Comparison of ENCODE assay signal across 8 mouse cellular contexts in genomic region chr7:27650949-27651348, GRCm38 (mm10). TPM values are rescaled to one million over a fixed set of nuclear protein-coding genes. Genes with fewer than 3 reads are reported as not detected.
A peak's percentile ranks its signal among the peaks of the same experiment; 100 is the strongest.
DNase-seq lines count a peak whose midpoint lies in the region; ATAC-seq and TF ChIP-seq lines count a peak whose summit lies in the region.

No protein-coding gene starts in this region.

- H3K27ac ChIP-seq in midbrain, embryonic 12.5 days (replicated peaks): no peak overlapping the region
- no peak overlapping the region for H3K27ac ChIP-seq in midbrain, embryonic 13.5 days
- H3K27ac ChIP-seq in intestine, postnatal 0 days (ENCODE audit: low read depth, low read length): no peak overlapping the region
- no peak overlapping the region for H3K27ac ChIP-seq in midbrain, postnatal 0 days (ENCODE audit: low read depth, low read length)
- H3K27ac ChIP-seq in stomach, embryonic 15.5 days: no peak overlapping the region

- H3K36me3 ChIP-seq in midbrain, embryonic 12.5 days: peaks cover 2% of the 10 kb centered on the region; the same call in 1 of the 2 replicates
- peaks cover 5% of the 10 kb centered on the region for H3K36me3 ChIP-seq in midbrain, embryonic 13.5 days
- H3K36me3 ChIP-seq in intestine, postnatal 0 days (ENCODE audit: control insufficient read depth, insufficient read depth): no peaks in the 10 kb centered on the region
- peaks cover 3% of the 10 kb centered on the region; the same call in 1 of the 2 replicates for H3K36me3 ChIP-seq in midbrain, postnatal 0 days (ENCODE audit: insufficient read depth, low read length)
- H3K36me3 ChIP-seq in stomach, embryonic 15.5 days: no peaks in the 10 kb centered on the region

- no peak for ATAC-seq in midbrain, embryonic 12.5 days (ENCODE audit: low FRiP score, low read depth)
- no peak for ATAC-seq in midbrain, embryonic 13.5 days
- peak; percentile 62 for ATAC-seq in intestine, postnatal 0 days
- ATAC-seq in midbrain, postnatal 0 days (ENCODE audit: low FRiP score): no peak
- ATAC-seq in stomach, embryonic 15.5 days (ENCODE audit: insufficient read depth, low FRiP score, low read depth): no peak

- intact Hi-C loops in left cerebral cortex, postnatal 36 days (cut with DNase I): loop anchor here (1.0 to 5.0 kb wide), 3 partner anchors 34 to 516 kb away; partner anchors contain the start of gene Fbl

- peaks cover 5% of the 10 kb centered on the region; the same call in 1 of the 2 replicates for H3K4me1 ChIP-seq in midbrain, embryonic 12.5 days
- H3K4me1 ChIP-seq in midbrain, embryonic 13.5 days (replicated peaks): peaks cover 25% of the 10 kb centered on the region
- no peaks in the 10 kb centered on the region for H3K4me1 ChIP-seq in intestine, postnatal 0 days (replicated peaks; ENCODE audit: control insufficient read depth, insufficient read depth, low read length)
- H3K4me1 ChIP-seq in midbrain, postnatal 0 days (ENCODE audit: insufficient read depth, low read length): 0 out of 2 replicates have a peak, but pooled peaks cover 4% of the 10 kb centered on the region
- peaks cover 10% of the 10 kb centered on the region; the same call in 1 of the 2 replicates for H3K4me1 ChIP-seq in stomach, embryonic 15.5 days

- H3K4me3 ChIP-seq in midbrain, embryonic 12.5 days: no peak overlapping the region
- no peak overlapping the region for H3K4me3 ChIP-seq in midbrain, embryonic 13.5 days (replicated peaks)
- no peak overlapping the region for H3K4me3 ChIP-seq in intestine, postnatal 0 days (ENCODE audit: low read depth, low read length)
- H3K4me3 ChIP-seq in midbrain, postnatal 0 days (ENCODE audit: low read depth, low read length): no peak overlapping the region
- no peak overlapping the region for H3K4me3 ChIP-seq in stomach, embryonic 15.5 days (replicated peaks)

- peak; percentile 87 to 93 for DNase-seq in cerebellum, postnatal 14 days
- DNase-seq in frontal cortex, postnatal 25 days (ENCODE audit: low spot score in 2 of 2): peak; percentile 58 to 76
- peak; percentile 72 for DNase-seq in left cerebral cortex, postnatal 36 days (ENCODE audit: low spot score in 2 of 2)
- peak; percentile 89 for DNase-seq in midbrain, postnatal 0 days (ENCODE audit: low spot score)

- no peaks in the 10 kb centered on the region for H3K9me3 ChIP-seq in midbrain, embryonic 12.5 days
- H3K9me3 ChIP-seq in midbrain, embryonic 13.5 days: no peaks in the 10 kb centered on the region
- no peaks in the 10 kb centered on the region for H3K9me3 ChIP-seq in intestine, postnatal 0 days (ENCODE audit: control insufficient read depth)
- no peaks in the 10 kb centered on the region for H3K9me3 ChIP-seq in midbrain, postnatal 0 days (ENCODE audit: low read length)
- no peaks in the 10 kb centered on the region for H3K9me3 ChIP-seq in stomach, embryonic 15.5 days

- WGBS in midbrain, embryonic 12.5 days: 8% methylated on average over 10 of the region's 10 CpGs
- WGBS in midbrain, embryonic 13.5 days: 6% methylated on average over 10 of the region's 10 CpGs
- WGBS in intestine, postnatal 0 days: 5% methylated on average over 10 of the region's 10 CpGs
- 9% methylated on average over 10 of the region's 10 CpGs for WGBS in midbrain, postnatal 0 days
- whole genome bisulfite sequencing in stomach, embryonic 15.5 days: 6% methylated on average over 10 of the region's 10 CpGs

- peak overlapping the region; percentile 10; the same call in 1 of the 2 replicates for H3K4me2 ChIP-seq in midbrain, embryonic 12.5 days (replicated peaks)
- H3K4me2 ChIP-seq in midbrain, embryonic 13.5 days (replicated peaks): no peak overlapping the region
- 0 out of 2 replicates have a peak overlapping the region, but pooled peaks have one; percentile 21 for H3K4me2 ChIP-seq in intestine, postnatal 0 days (replicated peaks; ENCODE audit: low read depth)
- no peak overlapping the region for H3K4me2 ChIP-seq in midbrain, postnatal 0 days (ENCODE audit: low read depth, low read length, poor library complexity, severe bottlenecking)
- peak overlapping the region; percentile 30 for H3K4me2 ChIP-seq in stomach, embryonic 15.5 days

- no peak overlapping the region for H3K9ac ChIP-seq in midbrain, embryonic 12.5 days (replicated peaks)
- H3K9ac ChIP-seq in midbrain, embryonic 13.5 days (replicated peaks): no peak overlapping the region
- no peak overlapping the region for H3K9ac ChIP-seq in intestine, postnatal 0 days (ENCODE audit: low read depth, low read length)
- no peak overlapping the region for H3K9ac ChIP-seq in midbrain, postnatal 0 days (replicated peaks; ENCODE audit: low read length, poor library complexity, severe bottlenecking)
- H3K9ac ChIP-seq in stomach, embryonic 15.5 days: no peak overlapping the region

- peak; percentile 83 for TF ChIP-seq CTCF in intestine, postnatal 0 days (IDR thresholded peaks at IDR 0.05; ENCODE audit: low read depth)
- TF ChIP-seq CTCF in midbrain, postnatal 0 days (IDR thresholded peaks at IDR 0.05): peak; percentile 78

- H3K27me3 ChIP-seq in midbrain, embryonic 12.5 days: peaks cover 37% of the 10 kb centered on the region
- peaks cover 19% of the 10 kb centered on the region for H3K27me3 ChIP-seq in midbrain, embryonic 13.5 days
- H3K27me3 ChIP-seq in intestine, postnatal 0 days (replicated peaks; ENCODE audit: control insufficient read depth, insufficient read depth, low read length): peaks cover 25% of the 10 kb centered on the region
- no peaks in the 10 kb centered on the region for H3K27me3 ChIP-seq in midbrain, postnatal 0 days (ENCODE audit: insufficient read depth, low read length)
- H3K27me3 ChIP-seq in stomach, embryonic 15.5 days (replicated peaks): peaks cover 41% of the 10 kb centered on the region

RNA-seq across cellular contexts. Expression of gene Ttc9b, which starts 2.8 kb away (rescaled TPM):
- polyA plus RNA-seq in midbrain, embryonic 12.5 days (2016; fragmentation: Nextera tagmentation; extraction: Ambion mirVana): 18.1 and 19.4 TPM in 2 replicates
- polyA plus RNA-seq in midbrain, embryonic 13.5 days (2015; fragmentation: Nextera tagmentation; extraction: Ambion mirVana): 37.0 and 40.5 TPM in 2 replicates
- polyA plus RNA-seq in intestine, postnatal 0 days (2015; fragmentation: Nextera tagmentation; extraction: Ambion mirVana): 1.3 and 1.6 TPM in 2 replicates
- 100 to 1,000 TPM; 113 to 155 TPM for total RNA-seq in left cerebral cortex, postnatal 36 days (2021)
- 111 and 114 TPM in 2 replicates for total RNA-seq in midbrain, postnatal 0 days (2014; rRNA removed)
- 125 and 133 TPM in 2 replicates for polyA plus RNA-seq in midbrain, postnatal 0 days (2015; fragmentation: Nextera tagmentation; extraction: Ambion mirVana)
- polyA plus RNA-seq in stomach, embryonic 15.5 days (2015; fragmentation: Nextera tagmentation; extraction: Ambion mirVana): 1.6 and 1.8 TPM in 2 replicates

RNA-seq across cellular contexts. Expression of gene Map3k10, which starts 23.4 kb away (rescaled TPM):
- polyA plus RNA-seq in midbrain, embryonic 12.5 days (2016; fragmentation: Nextera tagmentation; extraction: Ambion mirVana): 17.9 and 18.9 TPM in 2 replicates
- 11.0 and 12.7 TPM in 2 replicates for polyA plus RNA-seq in midbrain, embryonic 13.5 days (2015; fragmentation: Nextera tagmentation; extraction: Ambion mirVana)
- 3.2 and 3.6 TPM in 2 replicates for polyA plus RNA-seq in intestine, postnatal 0 days (2015; fragmentation: Nextera tagmentation; extraction: Ambion mirVana)
- total RNA-seq in left cerebral cortex, postnatal 36 days (2021): 100 to 1,000 TPM; 213 to 246 TPM
- total RNA-seq in midbrain, postnatal 0 days (2014; rRNA removed): 150 and 165 TPM in 2 replicates
- polyA plus RNA-seq in midbrain, postnatal 0 days (2015; fragmentation: Nextera tagmentation; extraction: Ambion mirVana): 24.4 and 24.5 TPM in 2 replicates
- polyA plus RNA-seq in stomach, embryonic 15.5 days (2015; fragmentation: Nextera tagmentation; extraction: Ambion mirVana): 7.1 and 8.3 TPM in 2 replicates

RNA-seq across cellular contexts. Expression of gene Zfp607b, which starts 38.2 kb away (rescaled TPM):
- polyA plus RNA-seq in midbrain, embryonic 12.5 days (2016; fragmentation: Nextera tagmentation; extraction: Ambion mirVana): 9.3 and 9.9 TPM in 2 replicates
- polyA plus RNA-seq in midbrain, embryonic 13.5 days (2015; fragmentation: Nextera tagmentation; extraction: Ambion mirVana): 12.8 and 13.2 TPM in 2 replicates
- 1.1 and 1.2 TPM in 2 replicates for polyA plus RNA-seq in intestine, postnatal 0 days (2015; fragmentation: Nextera tagmentation; extraction: Ambion mirVana)
- 10 to 100 TPM in 1 of 2 experiments, 1 to 10 TPM in 1; 8.1 to 10.7 TPM for total RNA-seq in left cerebral cortex, postnatal 36 days (2021)
- 6.5 and 10.4 TPM in 2 replicates for total RNA-seq in midbrain, postnatal 0 days (2014; rRNA removed)
- 9.2 and 9.5 TPM in 2 replicates for polyA plus RNA-seq in midbrain, postnatal 0 days (2015; fragmentation: Nextera tagmentation; extraction: Ambion mirVana)
- 2.9 and 4.2 TPM in 2 replicates for polyA plus RNA-seq in stomach, embryonic 15.5 days (2015; fragmentation: Nextera tagmentation; extraction: Ambion mirVana)

RNA-seq across cellular contexts. Expression of gene Akt2, which starts 59.6 kb away (rescaled TPM):
- 79.6 and 90.9 TPM in 2 replicates for polyA plus RNA-seq in midbrain, embryonic 12.5 days (2016; fragmentation: Nextera tagmentation; extraction: Ambion mirVana)
- 64.3 and 67.4 TPM in 2 replicates for polyA plus RNA-seq in midbrain, embryonic 13.5 days (2015; fragmentation: Nextera tagmentation; extraction: Ambion mirVana)
- polyA plus RNA-seq in intestine, postnatal 0 days (2015; fragmentation: Nextera tagmentation; extraction: Ambion mirVana): 35.8 and 36.4 TPM in 2 replicates
- total RNA-seq in left cerebral cortex, postnatal 36 days (2021): 100 to 1,000 TPM; 113 to 124 TPM
- total RNA-seq in midbrain, postnatal 0 days (2014; rRNA removed): 42.8 and 46.7 TPM in 2 replicates
- 37.7 and 38.1 TPM in 2 replicates for polyA plus RNA-seq in midbrain, postnatal 0 days (2015; fragmentation: Nextera tagmentation; extraction: Ambion mirVana)
- polyA plus RNA-seq in stomach, embryonic 15.5 days (2015; fragmentation: Nextera tagmentation; extraction: Ambion mirVana): 77.7 and 82.3 TPM in 2 replicates

Comparison
In these comparisons a context has a peak if more than half of its experiments do, and no peak if none do; other contexts are left out.
1. H3K4me2 ChIP-seq: peak in midbrain, embryonic 12.5 days (single experiment), intestine, postnatal 0 days (single experiment) and stomach, embryonic 15.5 days (single experiment); none in midbrain, embryonic 13.5 days (single experiment) and midbrain, postnatal 0 days (single experiment).
2. Peak in every context shown above with its lines, with median percentiles within 50 percentile points of each other: DNase-seq.